Mouse (Mus musculus) CH12.LX (cell line): ENCODE measurements around the gene Mitf. TPM values are rescaled to one million over a fixed set of nuclear protein-coding genes. Genes with fewer than 3 reads are reported as not detected.

Experiments
- DNase-seq: peaks from one replicate; pipeline ENCODE4 v3.0.0-alpha.2; 2013; ENCODE audit errors: extremely low read depth
- H3K27ac ChIP-seq: 2 replicates; pipeline ENCODE4 v1.5.1; 2012; ENCODE audit warnings: low read depth, mild to moderate bottlenecking, control low read depth, moderate library complexity; ENCODE audit not compliant: insufficient read depth
- H3K27me3 ChIP-seq: replicated peaks from 2 replicates; pipeline ENCODE3; 2012; ENCODE audit warnings: inconsistent platforms
- H3K36me3 ChIP-seq, 2 experiments: replicated peaks in 1 of 2; 2 replicates each; pipeline versions ENCODE3 to v1.6.1; 2012; ENCODE audit warnings: inconsistent platforms in 1 of 2, low read length in 1 of 2, mild to moderate bottlenecking in 1 of 2, mixed read lengths in 1 of 2, moderate library complexity in 1 of 2; ENCODE audit not compliant: control insufficient read depth in 1 of 2, insufficient read depth in 1 of 2
- H3K4me1 ChIP-seq, 2 experiments: 2 replicates each; pipeline ENCODE4 v1.6.1; 2012; ENCODE audit warnings: inconsistent platforms in 1 of 2, moderate library complexity in 1 of 2; ENCODE audit not compliant: insufficient read depth in 2 of 2, control insufficient read depth in 1 of 2
- H3K4me2 ChIP-seq: 2 replicates; pipeline ENCODE4 v1.6.1; 2012; ENCODE audit warnings: low read depth, mild to moderate bottlenecking, control low read depth; ENCODE audit not compliant: poor library complexity, insufficient read depth, severe bottlenecking
- H3K4me3 ChIP-seq, 3 experiments: fragments of 150-350 bp in 1 of 3; sonication (generic) in 1 of 3; replicated peaks in 1 of 3; 2 replicates each; pipeline versions ENCODE3 to v1.5.1; 2011 to 2012; ENCODE audit warnings: low read depth in 2 of 3, low read length in 2 of 3, mild to moderate bottlenecking in 2 of 3, moderate library complexity in 2 of 3, control low read depth in 1 of 3, improper control_type of control experiment in 1 of 3, inconsistent platforms in 1 of 3, mixed read lengths in 1 of 3; ENCODE audit not compliant: poor library complexity in 1 of 3
- H3K79me2 ChIP-seq: replicated peaks from 2 replicates; pipeline ENCODE4 v1.6.1; 2012; ENCODE audit warnings: mild to moderate bottlenecking, moderate library complexity; ENCODE audit not compliant: control insufficient read depth, poor library complexity, insufficient read depth, severe bottlenecking; ENCODE audit errors: extremely low read depth
- H3K9ac ChIP-seq: 2 replicates; pipeline ENCODE4 v1.6.1; 2012; ENCODE audit warnings: low read depth, mild to moderate bottlenecking, control low read depth, moderate library complexity; ENCODE audit not compliant: insufficient read depth
- H3K9me3 ChIP-seq: replicated peaks from 2 replicates; pipeline ENCODE3; 2012; ENCODE audit warnings: low read length, inconsistent platforms, mixed read lengths
- BHLHE40 ChIP-seq: IDR thresholded peaks from 2 replicates; pipeline ENCODE4 v1.6.1; 2011; ENCODE audit warnings: mild to moderate bottlenecking, low read depth, low read length, improper control_type of control experiment
- CHD1 ChIP-seq: IDR thresholded peaks from 2 replicates; pipeline ENCODE4 v1.6.1; 2012; ENCODE audit warnings: low read depth, low read length, improper control_type of control experiment, inconsistent platforms
- CTCF ChIP-seq, 2 experiments: IDR thresholded peaks in 1 of 2; conservative IDR thresholded peaks in 1 of 2; 2 replicates each; pipeline ENCODE4 v1.5.1; 2011 to 2012; ENCODE audit warnings: low read depth in 2 of 2, low read length in 2 of 2, improper control_type of control experiment in 1 of 2, inconsistent platforms in 1 of 2, mild to moderate bottlenecking in 1 of 2, moderate library complexity in 1 of 2
- JUND ChIP-seq: conservative IDR thresholded peaks from 2 replicates; pipeline ENCODE4 v1.6.1; 2011; ENCODE audit warnings: low read depth, low read length, improper control_type of control experiment
- POLR2A ChIP-seq: IDR thresholded peaks from 2 replicates; pipeline ENCODE4 v1.6.1; 2011; ENCODE audit warnings: low read depth, mild to moderate bottlenecking, improper control_type of control experiment, low read length
- RAD21 ChIP-seq: IDR thresholded peaks from 2 replicates; pipeline ENCODE4 v1.6.1; 2011; ENCODE audit warnings: low read depth, mild to moderate bottlenecking, low read length, improper control_type of control experiment, moderate library complexity
- SIN3A ChIP-seq: IDR thresholded peaks from 2 replicates; pipeline ENCODE4 v1.6.1; 2012; ENCODE audit warnings: low read length, improper control_type of control experiment, inconsistent platforms
- SMC3 ChIP-seq: IDR thresholded peaks from 2 replicates; pipeline ENCODE4 v1.6.1; 2011; ENCODE audit warnings: low read depth, low read length, improper control_type of control experiment
- USF1 ChIP-seq: IDR thresholded peaks from 2 replicates; pipeline ENCODE4 v1.6.1; 2014; ENCODE audit warnings: low read depth, mild to moderate bottlenecking, inconsistent platforms, low read length, improper control_type of control experiment
- ZNF384 ChIP-seq: IDR thresholded peaks from 2 replicates; pipeline ENCODE4 v1.6.1; 2012; ENCODE audit warnings: low read depth, low read length, improper control_type of control experiment, inconsistent platforms
- dilution Hi-C: fragments of 300-500 bp; cut with MboI; formaldehyde crosslinking; loops from 2 replicates; pipeline ENCODE4 v1.14.3; 2020; ENCODE audit warnings: low sequenced_read_pairs; ENCODE audit not compliant: extremely low pct_unique_long_range_greater_than_20kb, extremely low pct_ligation_motif_present
- in situ Hi-C: fragments of 300-500 bp; cut with MboI; formaldehyde crosslinking; loops from 3 replicates; pipeline ENCODE4 v1.14.3; 2019; ENCODE audit warnings: low sequenced_read_pairs, low pct_ligation_motif_present, low pct_unique_long_range_greater_than_20kb, mixed read lengths
- polyA plus RNA-seq: library from polyadenylated mRNA; unstranded; fragments of >175 nt; gene quantifications from 2 replicates; pipeline ENCODE4 v1.2.1, GENCODE M21; 2012; ENCODE audit warnings: low read depth; ENCODE audit not compliant: insufficient read length
- total RNA-seq, 2 experiments: library from RNA; depleted of rRNA; stranded (reverse); fragments of 300-350 nt in 1 of 2; fragments of >200 nt in 1 of 2; gene quantifications; 2 replicates each; pipeline ENCODE4 v1.2.3; 2012 to 2014

Mitf gene
- total and polyA plus RNA-seq, 3 experiments: 3.4 to 4.7 (median 3.6) TPM

DNA sequence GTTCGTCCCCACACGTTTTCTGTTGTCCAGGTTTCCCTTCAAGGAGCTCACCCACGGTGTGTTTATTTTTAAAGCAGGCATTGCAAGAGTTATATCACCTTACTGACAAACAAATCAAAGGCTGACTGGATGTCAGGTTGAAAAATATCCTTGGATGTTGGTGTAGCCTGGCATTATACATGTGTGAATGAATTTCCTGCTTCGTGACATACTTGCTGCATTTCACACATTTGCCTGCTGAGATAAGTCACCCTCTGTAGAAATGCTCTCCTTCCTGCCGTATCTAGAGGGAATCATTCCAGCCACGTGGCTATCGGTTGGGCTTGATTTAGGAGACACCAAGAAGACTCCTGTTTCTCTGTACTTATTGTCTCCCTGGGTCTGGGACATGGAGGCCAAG, 17.2 kb upstream of the Mitf start:
- Histone ChIP-seq H3K79me2 (no peaks in the 10 kb centered on the region), H3K4me2 (no peak overlapping the region), H3K36me3 (no peaks in the 10 kb centered on the region), H3K27ac (no peak overlapping the region), H3K9me3 (no peaks in the 10 kb centered on the region), H3K4me1 (peaks cover 4 to 10% of the 10 kb centered on the region in 2 experiments; a peak in 3 of 4 replicates), H3K9ac (no peak overlapping the region), H3K4me3 (no peak overlapping the region), H3K27me3 (no peaks in the 10 kb centered on the region)
- in situ Hi-C loops (no loop called here), dilution Hi-C loops (no loop called here)
- TF ChIP-seq USF1 (no peak), CHD1 (no peak), SIN3A (no peak)
- DNase-seq: no peak

DNA sequence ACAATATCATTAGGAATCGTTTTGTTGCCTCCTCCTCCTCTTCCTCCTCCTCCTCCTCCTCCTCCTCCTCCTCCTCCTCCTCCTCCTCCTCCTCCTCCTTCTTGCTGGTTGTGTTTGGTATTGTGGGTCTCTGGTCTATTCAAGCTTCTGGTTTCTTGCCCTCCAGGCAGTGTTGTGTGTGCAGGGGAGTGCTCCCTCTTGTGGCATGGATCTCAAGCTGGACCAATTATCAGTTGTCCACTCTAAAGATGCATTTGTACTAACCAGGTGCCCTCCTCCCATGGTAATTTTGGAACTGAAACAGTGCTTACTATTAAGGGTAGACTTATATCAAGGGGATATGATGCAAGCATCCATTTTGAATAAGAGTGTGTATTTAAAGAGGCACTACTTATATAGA, 14.7 kb upstream of the Mitf start:
- no peak overlapping the region for H3K4me2 ChIP-seq
- H3K79me2 ChIP-seq: no peaks in the 10 kb centered on the region; the same call in 1 of the 2 replicates
- H3K9me3 ChIP-seq: peaks cover 4% of the 10 kb centered on the region
- no peak overlapping the region for H3K9ac ChIP-seq
- H3K4me3 ChIP-seq: no peak overlapping the region
- in situ Hi-C loops: no loop called here
- dilution Hi-C loops: no loop called here
- no peak overlapping the region for H3K27ac ChIP-seq
- no peaks in the 10 kb centered on the region for H3K36me3 ChIP-seq
- no peaks in the 10 kb centered on the region for H3K27me3 ChIP-seq
- peaks cover 4 to 10% of the 10 kb centered on the region in 2 experiments; a peak in 3 of 4 replicates for H3K4me1 ChIP-seq
- DNase-seq: no peak
- TF ChIP-seq ZNF384 (no peak), JUND (no peak), RAD21 (peak; percentile 43), CTCF (conservative IDR thresholded peaks at IDR 0.05 in 1 of 2, IDR thresholded peaks at IDR 0.05 in 1 of 2; ENCODE audit: low read depth in 2 of 2, low read length in 2 of 2) (peak in 1 of 2 experiments; percentile 71; a peak in 2 of 4 replicates), SMC3 (peak; percentile 71)

DNA sequence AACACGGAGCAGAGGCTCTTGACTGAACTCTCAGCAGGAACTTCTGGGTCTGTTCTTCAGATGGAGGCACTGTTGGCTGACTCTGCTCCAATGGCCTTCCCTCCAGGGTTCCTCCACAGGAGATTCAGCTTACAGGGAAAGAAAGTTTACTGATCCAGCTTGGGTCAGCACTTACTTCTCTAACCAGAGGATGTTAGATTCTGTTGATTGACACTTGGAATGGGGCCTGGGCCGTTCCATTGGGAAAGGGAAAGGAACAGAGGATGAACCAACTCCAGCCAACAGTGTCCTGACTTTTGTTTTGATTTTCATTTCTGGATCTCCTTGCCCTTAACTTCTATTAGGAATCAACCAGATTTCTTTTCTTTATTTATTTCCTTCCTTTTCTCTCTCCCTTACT, 11.7 kb upstream of the Mitf start:
- DNase-seq: no peak
- H3K9me3 ChIP-seq: peaks cover 4% of the 10 kb centered on the region
- no peak overlapping the region for H3K27ac ChIP-seq
- in situ Hi-C loops (no loop called here), dilution Hi-C loops (no loop called here)
- H3K79me2 ChIP-seq: no peaks in the 10 kb centered on the region; the same call in 1 of the 2 replicates
- H3K27me3 ChIP-seq: no peaks in the 10 kb centered on the region
- H3K9ac ChIP-seq: no peak overlapping the region
- H3K4me3 ChIP-seq: no peak overlapping the region
- H3K4me1 ChIP-seq: peaks cover 0 to 9% of the 10 kb centered on the region in 2 experiments; a peak in 2 of 4 replicates
- no peak overlapping the region for H3K4me2 ChIP-seq
- no peak for TF ChIP-seq SMC3
- TF ChIP-seq POLR2A: no peak
- TF ChIP-seq BHLHE40: no peak
- H3K36me3 ChIP-seq: no peaks in the 10 kb centered on the region
